Mouse (Mus musculus) right cerebral cortex, adult 2 months (tissue): ENCODE measurements around the gene E130208F15Rik.

ENCODE experiments used
- DNase-seq, 2 experiments: peaks; one replicate each; pipeline ENCODE4 v3.0.0; 2021 to 2022; ENCODE audit warnings: low spot score in 2 of 2

Gene E130208F15Rik

DNA sequence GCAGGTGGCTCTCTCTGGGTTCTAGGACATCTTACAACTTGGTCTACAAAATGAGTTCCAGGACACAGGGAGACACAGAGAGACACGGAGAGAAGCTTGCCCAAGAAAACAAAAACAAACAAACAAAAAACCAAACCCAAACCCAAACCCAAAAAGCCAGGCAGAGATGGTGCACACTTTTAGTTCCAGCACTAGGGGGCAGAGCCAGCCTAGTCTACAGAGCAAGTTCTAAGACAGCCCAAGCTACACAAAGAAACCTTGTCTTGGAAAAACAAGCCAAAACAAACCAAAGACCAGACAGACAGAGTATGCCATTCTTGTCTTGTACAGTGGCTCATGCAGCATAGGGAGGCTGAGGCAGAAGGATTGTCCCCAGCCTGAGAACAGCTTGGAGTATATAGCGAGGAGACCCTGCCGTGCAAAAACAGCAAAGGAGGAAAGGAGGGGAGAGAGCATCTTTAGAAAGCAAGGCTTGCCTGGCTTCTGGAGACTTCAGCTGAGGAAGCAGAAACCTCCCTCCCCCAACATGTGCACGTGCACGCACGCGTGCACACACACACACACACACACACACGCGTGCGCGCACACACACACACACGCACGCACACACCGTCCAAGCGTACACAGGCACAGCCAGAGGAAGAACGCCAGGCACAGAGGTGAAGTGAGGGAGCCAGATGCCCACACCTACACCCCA is 15.3 kb upstream of the E130208F15Rik start:
- no peak for DNase-seq

DNA sequence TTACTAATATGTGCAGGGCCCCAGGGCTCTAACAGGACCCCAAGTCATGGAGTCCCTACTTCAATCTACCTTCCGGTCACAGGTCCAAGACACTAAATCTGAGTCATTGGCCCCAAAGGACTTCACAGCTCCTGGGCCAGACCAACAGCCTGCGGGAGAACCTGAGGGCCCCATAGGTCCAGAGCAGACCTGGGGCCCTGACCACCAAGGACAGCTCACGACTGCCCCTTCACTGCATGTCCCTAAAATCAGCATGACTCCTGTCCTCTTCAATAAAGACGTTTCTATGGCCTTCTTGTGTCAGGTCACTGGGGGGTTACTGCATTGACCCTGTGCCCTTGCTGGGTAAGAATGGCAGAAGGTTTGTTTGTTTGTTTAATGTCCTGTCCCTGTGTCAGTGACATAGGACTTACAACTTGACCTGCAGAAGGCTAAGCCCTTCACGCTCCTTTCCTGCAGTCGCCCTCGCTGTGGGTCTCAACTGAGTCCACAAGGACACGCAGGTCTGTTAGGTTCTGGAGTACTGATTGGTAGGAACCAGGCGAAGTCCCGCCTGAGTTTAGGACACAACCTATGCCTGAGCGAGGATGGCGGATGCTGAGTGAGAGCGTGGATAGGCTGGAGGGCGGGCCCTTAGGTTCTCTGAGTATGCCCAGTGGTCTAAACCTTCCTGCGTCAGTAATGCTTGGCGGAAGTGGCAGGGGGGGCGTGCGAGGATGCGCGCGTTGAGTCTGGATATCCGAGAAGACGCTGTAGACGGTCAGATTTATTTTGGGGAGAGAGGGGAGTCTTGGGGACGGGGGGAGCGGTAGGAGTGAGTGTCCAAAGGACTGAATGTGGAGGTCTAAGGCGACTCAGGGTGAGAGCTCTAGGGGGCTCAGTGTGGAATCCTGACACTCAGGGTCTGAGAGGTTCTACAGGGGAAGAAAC is 13.2 kb upstream of the E130208F15Rik start, which contains the start of gene Alkbh6:
Gene Alkbh6 (plus strand): TSS at position 642 of the 930 bp plus-strand sequence.
- peak; percentile 97 for DNase-seq

- DNase-seq = no peak
These were observed 12.0 kb upstream of the E130208F15Rik start for GRCm38 (mm10) chr7:30309395-30310129.

DNA sequence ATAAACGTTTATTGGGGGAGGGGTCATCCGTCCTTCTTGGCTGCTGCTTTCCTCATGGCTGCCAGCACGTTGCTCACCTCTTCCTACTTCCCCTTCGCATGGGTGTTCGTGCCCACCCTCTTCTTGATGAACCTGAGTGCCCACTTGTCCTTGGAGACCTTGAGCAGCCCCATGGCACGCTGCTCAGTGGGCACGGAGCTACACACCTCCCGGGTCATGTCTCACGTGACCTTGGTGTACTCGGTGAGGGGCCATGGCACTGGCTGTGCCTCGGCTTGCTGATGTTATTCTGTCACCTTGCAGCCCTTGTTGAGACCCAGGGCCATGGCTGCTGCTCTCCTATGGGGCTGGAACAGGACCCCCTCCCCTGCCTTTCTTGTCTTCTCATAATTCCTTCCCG is 11.4 kb upstream of the E130208F15Rik start:
- DNase-seq = no peak

GRCm38 (mm10) chr7:30313666-30314320 is 7.7 kb upstream of the E130208F15Rik start:
- DNase-seq = no peak

GRCm38 (mm10) chr7:30314721-30315155 is 6.8 kb upstream of the E130208F15Rik start, which contains the start of gene Syne4:
Gene Syne4 (plus strand): TSS chr7:30314807.
- no peak for DNase-seq

DNA sequence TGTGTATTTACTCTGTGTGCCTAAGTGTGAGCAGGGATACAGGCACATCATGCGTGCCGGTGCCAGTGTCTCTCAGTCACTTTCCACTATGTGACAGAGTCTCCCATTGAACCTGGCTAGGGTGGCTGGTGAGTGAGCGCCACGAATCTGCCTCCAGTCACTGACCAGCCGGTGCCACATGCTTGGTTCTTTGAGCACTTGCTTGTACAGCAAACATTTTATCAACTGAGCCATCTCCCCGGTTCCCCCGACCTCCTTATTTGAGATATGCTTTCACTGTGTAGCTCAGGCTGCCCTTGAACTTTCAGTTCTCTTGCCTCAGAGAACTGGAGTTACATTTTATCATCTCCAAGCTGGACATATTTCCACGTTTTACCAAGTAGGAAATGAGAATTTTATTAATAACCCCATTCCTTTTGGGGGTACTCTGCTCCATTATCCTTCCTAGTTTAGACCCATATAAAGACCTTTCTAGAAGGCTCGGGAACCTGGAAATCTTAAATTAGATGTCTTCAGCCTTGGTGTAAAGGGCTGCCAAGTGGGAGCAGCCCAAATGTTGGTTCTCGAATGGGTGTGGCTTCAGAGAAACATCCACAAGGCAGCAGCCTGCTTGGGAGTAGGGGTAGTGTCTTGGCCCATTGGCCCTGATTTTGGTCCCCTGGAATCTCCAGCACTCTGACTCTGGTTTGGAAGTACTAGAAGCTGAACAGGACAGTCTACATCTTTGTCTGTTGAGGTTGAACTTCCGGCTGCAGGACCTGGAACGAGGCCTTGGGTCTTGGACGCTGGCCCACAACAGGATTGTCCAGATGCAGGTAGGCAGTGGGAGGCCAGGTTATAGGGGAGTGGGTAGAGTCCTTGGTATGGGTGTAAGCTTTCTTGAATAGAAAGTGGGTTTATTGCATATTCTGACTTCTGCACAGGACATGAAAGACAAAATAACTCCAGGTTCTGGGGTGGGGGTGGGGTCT is 5.7 kb upstream of the E130208F15Rik start:
- DNase-seq = no peak

DNA sequence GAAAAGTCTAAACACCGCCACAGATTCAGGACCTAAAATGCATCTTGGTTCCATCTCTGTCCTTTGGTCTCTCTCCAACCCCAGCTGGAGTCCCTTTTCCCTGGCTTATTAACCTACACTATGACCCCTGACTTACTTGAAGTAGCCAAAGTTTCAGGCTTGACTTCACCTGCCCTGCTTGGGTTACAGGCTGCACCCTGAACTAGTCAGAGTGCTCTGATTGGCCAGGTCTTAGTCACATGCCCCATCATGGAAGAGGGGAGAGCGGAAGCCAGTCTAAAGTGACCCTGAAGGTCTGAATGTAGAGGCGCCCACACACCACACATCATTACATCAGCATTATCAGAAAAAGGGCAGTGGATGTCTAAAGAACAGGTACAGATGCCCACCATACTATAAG is 3.4 kb upstream of the E130208F15Rik start:
- DNase-seq = no peak

GRCm38 (mm10) chr7:30320946-30321345 is 594 bp upstream of the E130208F15Rik start:
- no peak for DNase-seq

DNA sequence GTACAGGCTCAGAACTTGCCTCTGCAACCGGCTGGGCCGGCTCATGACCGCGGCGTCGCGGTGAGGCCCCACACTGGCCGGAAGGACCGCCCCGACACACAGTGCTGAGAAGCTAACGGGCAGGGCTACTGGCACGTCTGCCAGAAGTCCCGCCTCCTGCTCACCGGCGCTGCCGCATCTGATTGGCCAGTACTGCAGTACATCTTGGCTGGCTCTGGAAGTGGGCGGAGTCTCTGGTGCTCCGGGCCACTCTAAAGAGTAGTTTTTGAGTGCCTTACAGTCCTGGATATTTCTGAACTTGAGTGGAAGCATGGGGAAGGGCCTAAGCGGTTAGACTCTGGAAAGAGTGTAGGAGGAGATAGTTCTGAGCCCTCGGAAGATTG is 736 bp downstream of the E130208F15Rik start:
- DNase-seq = peak; percentile 97

DNA sequence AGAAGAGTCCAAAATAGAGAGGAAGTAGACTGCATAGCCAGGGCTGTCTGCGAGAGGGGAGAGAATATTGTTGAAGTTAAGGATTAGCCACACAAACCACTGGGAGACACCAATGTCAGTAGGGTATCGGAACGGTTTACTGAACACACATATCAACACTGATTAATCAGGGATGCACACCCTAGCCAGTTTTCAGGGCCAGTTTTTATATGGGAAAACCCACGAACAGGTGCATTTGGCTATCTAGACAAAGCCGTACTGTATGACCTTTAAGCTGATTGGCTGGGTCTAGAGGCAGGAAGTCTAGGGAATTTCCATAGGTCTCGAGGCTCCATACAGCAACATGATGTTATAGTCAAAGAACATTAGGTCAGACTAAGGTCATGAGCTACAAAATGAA is 1.3 kb downstream of the E130208F15Rik start:
- DNase-seq = no peak

DNA sequence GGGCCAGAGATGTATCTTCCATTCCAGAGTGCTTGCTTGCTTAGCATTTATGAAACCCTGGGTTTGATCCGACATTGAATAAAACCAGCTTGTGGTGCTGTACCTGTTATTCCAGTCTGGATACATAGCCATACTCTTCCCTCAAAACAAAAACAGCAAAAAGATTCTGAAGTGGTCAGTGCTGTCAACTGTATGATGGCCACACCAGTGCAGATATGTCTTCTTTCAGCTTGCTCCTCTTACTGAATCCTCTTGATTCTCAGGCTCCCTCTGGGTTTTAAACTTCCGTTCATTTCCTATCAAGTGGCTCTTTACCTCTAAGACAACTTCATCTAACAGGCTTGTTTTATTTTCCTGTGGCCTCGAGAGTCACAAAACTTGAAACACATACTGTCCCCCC is 2.3 kb downstream of the E130208F15Rik start, which contains the start of gene Sdhaf1:
Gene Sdhaf1 (minus strand): TSS at position 101 of the 400 bp plus-strand sequence.
- no peak for DNase-seq

DNA sequence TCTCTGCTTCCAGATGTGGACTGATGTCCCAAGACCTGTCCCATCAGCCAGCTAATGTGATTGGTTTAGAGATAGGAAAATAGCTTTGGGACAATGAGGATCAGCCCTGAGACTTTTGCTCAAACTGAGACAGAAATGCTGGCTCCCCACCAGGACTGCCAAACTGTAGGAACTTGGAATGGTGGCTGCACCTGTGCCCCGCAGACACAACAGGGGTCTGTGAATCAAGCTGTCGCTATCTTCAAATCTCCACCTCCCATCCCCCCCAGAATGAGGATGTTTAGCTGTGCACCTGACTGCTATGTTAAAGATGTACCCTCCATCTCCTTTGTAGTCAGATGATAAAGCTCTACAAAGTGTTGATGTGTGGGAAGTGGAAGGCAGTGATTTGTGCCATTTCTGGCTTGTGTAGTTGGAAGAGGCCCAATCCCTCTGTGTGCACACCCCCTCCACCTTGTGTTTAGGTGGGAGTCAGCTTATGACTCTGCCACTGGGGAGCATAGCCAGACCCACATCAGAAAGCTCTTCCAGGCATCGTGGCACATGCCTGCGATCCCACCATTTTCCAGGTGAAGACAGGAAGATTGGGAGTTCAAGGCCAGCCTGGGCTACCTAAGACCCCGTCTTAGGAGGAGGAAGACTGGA is 2.9 kb downstream of the E130208F15Rik start:
- peak; percentile 71 to 73 for DNase-seq

- DNase-seq = no peak
These were observed 3.8 kb downstream of the E130208F15Rik start for GRCm38 (mm10) chr7:30325364-30325763.

DNA sequence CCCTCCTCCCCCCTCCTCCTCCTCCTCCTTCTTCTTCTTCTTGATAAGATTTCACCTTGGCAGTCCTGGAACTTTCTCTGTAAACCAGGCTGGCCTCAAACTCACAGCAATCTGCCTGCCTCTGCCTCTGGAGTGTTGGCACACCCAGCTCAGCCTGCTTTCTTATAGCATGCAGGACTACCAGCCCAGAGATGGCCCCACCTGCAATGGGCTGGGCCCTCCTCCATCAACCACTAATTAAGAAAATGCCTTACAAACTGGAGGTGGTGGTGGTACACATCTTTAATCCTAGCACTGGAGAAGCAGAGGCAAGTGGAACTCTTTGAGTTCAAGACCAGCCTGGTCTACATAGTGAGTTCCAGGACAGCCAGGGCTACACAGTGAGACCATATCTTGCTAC is 4.9 kb downstream of the E130208F15Rik start:
- DNase-seq = no peak

DNA sequence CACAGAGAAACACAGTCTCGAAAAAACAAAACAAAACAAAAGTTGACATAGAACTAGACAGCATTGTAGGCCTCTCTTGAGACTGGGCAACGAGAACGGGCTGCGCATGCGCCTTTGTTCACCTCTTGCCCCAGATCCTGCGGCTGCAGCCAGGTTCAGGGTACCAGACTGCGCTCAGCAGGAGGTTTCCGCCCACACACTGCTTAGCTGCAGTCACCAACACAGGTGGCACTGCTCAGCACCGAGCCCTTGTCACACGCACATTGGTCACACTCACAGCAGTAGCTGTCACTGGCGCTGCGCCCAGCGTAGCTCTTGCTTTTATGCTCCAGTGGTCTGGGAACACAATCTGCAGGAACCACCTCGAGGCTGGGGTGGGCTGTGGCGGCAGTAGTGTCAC is 5.6 kb downstream of the E130208F15Rik start:
- peak in 1 of 2 experiments; percentile 35 for DNase-seq

GRCm38 (mm10) chr7:30328379-30328778 is 6.8 kb downstream of the E130208F15Rik start:
- DNase-seq = no peak

DNA sequence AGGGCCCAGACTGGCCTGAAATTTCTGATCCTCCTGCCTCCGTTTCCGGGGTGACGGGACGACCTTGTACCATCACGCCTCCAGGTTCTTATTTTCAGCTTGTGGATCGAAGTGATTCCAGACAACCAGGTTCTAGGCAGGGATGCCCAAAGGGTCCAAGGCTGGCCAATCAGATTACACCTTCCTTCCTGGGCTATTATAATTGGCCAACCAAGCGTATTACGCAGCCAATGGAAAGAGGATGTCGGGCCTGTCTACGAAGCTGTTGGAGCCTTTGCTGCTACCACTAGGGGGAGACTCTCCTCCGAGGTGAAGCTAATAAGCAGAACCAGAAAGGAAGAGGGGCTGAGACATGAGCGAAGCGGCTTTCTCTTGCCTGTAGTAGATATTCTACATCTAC is 10.3 kb downstream of the E130208F15Rik start:
- DNase-seq = peak; percentile 92 to 95

GRCm38 (mm10) chr7:30332622-30333259 is 11.2 kb downstream of the E130208F15Rik start:
- no peak for DNase-seq
